Comparison of ENCODE assay signal across 21 mouse cellular contexts in genomic region chr2:37883214-37883613, GRCm38 (mm10).
DNase-seq lines count a peak whose midpoint lies in the region; ATAC-seq and TF ChIP-seq lines count a peak whose summit lies in the region.
"Had no signal": no experiment of that assay in that cellular context is flagged by ENCODE, and none has a peak within 500 bp of the region (broad histone marks: within the 10 kb centered on the region; RNA-seq: fewer than 3 reads in every experiment).

No protein-coding gene starts in this region.

- no peak for TF ChIP-seq CTCF in brain, embryonic 14.5 days (IDR thresholded peaks at IDR 0.05; ENCODE audit: borderline replicate concordance, extremely low read depth, insufficient read depth, insufficient read length)

- WGBS in hindbrain, embryonic 11.5 days: 62% methylated on average over 3 of the region's 3 CpGs
- 78% methylated on average over 3 of the region's 3 CpGs for WGBS in hindbrain, embryonic 10.5 days
- WGBS in midbrain, embryonic 13.5 days: 40% methylated on average over 3 of the region's 3 CpGs
- WGBS in midbrain, embryonic 10.5 days: 80% methylated on average over 3 of the region's 3 CpGs
- 39% methylated on average over 3 of the region's 3 CpGs for WGBS in midbrain, embryonic 15.5 days

- H3K36me3 ChIP-seq in hindbrain, embryonic 11.5 days (ENCODE audit: control insufficient read depth, insufficient read depth, low read length): no peaks in the 10 kb centered on the region
- no peaks in the 10 kb centered on the region for H3K36me3 ChIP-seq in hindbrain, embryonic 10.5 days
- no peaks in the 10 kb centered on the region for H3K36me3 ChIP-seq in midbrain, embryonic 13.5 days
- H3K36me3 ChIP-seq in midbrain, embryonic 10.5 days: no peaks in the 10 kb centered on the region
- no peaks in the 10 kb centered on the region for H3K36me3 ChIP-seq in midbrain, embryonic 15.5 days (replicated peaks)
- H3K36me3 ChIP-seq: embryonic facial prominence, embryonic 10.5 days; forebrain, embryonic 15.5 days; heart, embryonic 10.5 days had no signal

- 0 out of 2 replicates have a peak, but pooled peaks cover 2% of the 10 kb centered on the region for H3K4me1 ChIP-seq in hindbrain, embryonic 11.5 days (replicated peaks; ENCODE audit: control insufficient read depth, insufficient read depth, low read length)
- peaks cover 19% of the 10 kb centered on the region for H3K4me1 ChIP-seq in hindbrain, embryonic 10.5 days (replicated peaks)
- H3K4me1 ChIP-seq in midbrain, embryonic 13.5 days (replicated peaks): peaks cover 35% of the 10 kb centered on the region
- H3K4me1 ChIP-seq in midbrain, embryonic 10.5 days: peaks cover 15% of the 10 kb centered on the region; the same call in 1 of the 2 replicates
- H3K4me1 ChIP-seq in midbrain, embryonic 15.5 days: peaks cover 16% of the 10 kb centered on the region

- H3K4me2 ChIP-seq in hindbrain, embryonic 11.5 days (replicated peaks; ENCODE audit: low read depth, low read length): no peak overlapping the region
- no peak overlapping the region for H3K4me2 ChIP-seq in midbrain, embryonic 13.5 days (replicated peaks)
- no peak overlapping the region for H3K4me2 ChIP-seq in midbrain, embryonic 15.5 days
- H3K4me2 ChIP-seq: forebrain, embryonic 15.5 days had no signal

- DNase-seq in hindbrain, embryonic 11.5 days (ENCODE audit: low spot score): no peak
- DNase-seq in hindbrain, embryonic 10.5 days (ENCODE audit: low spot score): no peak
- no peak for DNase-seq in midbrain, embryonic 10.5 days (ENCODE audit: low spot score)
- peak; percentile 37 for DNase-seq in brain, embryonic 14.5 days (ENCODE audit: low read depth)
- DNase-seq in urinary bladder, postnatal 25 days (ENCODE audit: low spot score): no peak
- DNase-seq: adrenal gland, adult 2 months; adrenal gland, postnatal 25 days; cerebellum, adult 2 months; cerebellum, postnatal 10 days; gastrocnemius, postnatal 36 days; heart, adult 18-20 months; heart, postnatal 10 days had no signal

- TF ChIP-seq POLR2A in brain, embryonic 14.5 days (IDR thresholded peaks at IDR 0.05; ENCODE audit: borderline replicate concordance, extremely low read depth, insufficient read depth, insufficient read length, poor library complexity, severe bottlenecking): no peak

- no peaks in the 10 kb centered on the region for H3K9me3 ChIP-seq in hindbrain, embryonic 11.5 days (ENCODE audit: control insufficient read depth, low read length)
- H3K9me3 ChIP-seq in hindbrain, embryonic 10.5 days: no peaks in the 10 kb centered on the region
- H3K9me3 ChIP-seq in midbrain, embryonic 13.5 days: no peaks in the 10 kb centered on the region
- no peaks in the 10 kb centered on the region for H3K9me3 ChIP-seq in midbrain, embryonic 10.5 days (replicated peaks)
- H3K9me3 ChIP-seq in midbrain, embryonic 15.5 days: no peaks in the 10 kb centered on the region
- H3K9me3 ChIP-seq: embryonic facial prominence, embryonic 10.5 days; forebrain, embryonic 15.5 days; heart, embryonic 10.5 days had no signal

- H3K4me3 ChIP-seq in hindbrain, embryonic 11.5 days (ENCODE audit: low read depth, low read length): no peak overlapping the region
- no peak overlapping the region for H3K4me3 ChIP-seq in hindbrain, embryonic 10.5 days
- H3K4me3 ChIP-seq in midbrain, embryonic 13.5 days (replicated peaks): no peak overlapping the region
- no peak overlapping the region for H3K4me3 ChIP-seq in midbrain, embryonic 10.5 days
- H3K4me3 ChIP-seq in midbrain, embryonic 15.5 days: no peak overlapping the region
- H3K4me3 ChIP-seq: embryonic facial prominence, embryonic 10.5 days; forebrain, embryonic 15.5 days; heart, embryonic 10.5 days had no signal

- no peaks in the 10 kb centered on the region for H3K27me3 ChIP-seq in hindbrain, embryonic 11.5 days (ENCODE audit: control insufficient read depth, insufficient read depth, low read length)
- H3K27me3 ChIP-seq in hindbrain, embryonic 10.5 days (ENCODE audit: insufficient read depth, poor library complexity, severe bottlenecking): no peaks in the 10 kb centered on the region
- no peaks in the 10 kb centered on the region for H3K27me3 ChIP-seq in midbrain, embryonic 13.5 days
- H3K27me3 ChIP-seq in midbrain, embryonic 10.5 days (ENCODE audit: low read depth, poor library complexity, severe bottlenecking): no peaks in the 10 kb centered on the region
- H3K27me3 ChIP-seq in midbrain, embryonic 15.5 days (replicated peaks): no peaks in the 10 kb centered on the region
- H3K27me3 ChIP-seq: CH12.LX; forebrain, embryonic 15.5 days; Patski had no signal

- peak; percentile 59 for ATAC-seq in hindbrain, embryonic 11.5 days (ENCODE audit: low FRiP score)
- peak; percentile 68; the same call in 1 of the 2 replicates for ATAC-seq in midbrain, embryonic 13.5 days
- peak; percentile 38; the same call in 1 of the 2 replicates for ATAC-seq in midbrain, embryonic 15.5 days (replicated peaks)
- ATAC-seq: activated CD4-positive, CD25-positive, alpha-beta regulatory T cell, adult 4 months; forebrain, embryonic 15.5 days; inflammation-experienced regulatory T-cells, adult 6 months; Patski had no signal

- no peak overlapping the region for H3K27ac ChIP-seq in hindbrain, embryonic 11.5 days (ENCODE audit: low read depth, low read length)
- H3K27ac ChIP-seq in hindbrain, embryonic 10.5 days: no peak overlapping the region
- H3K27ac ChIP-seq in midbrain, embryonic 13.5 days: peak overlapping the region; percentile 68
- H3K27ac ChIP-seq in midbrain, embryonic 10.5 days (replicated peaks): no peak overlapping the region
- 0 out of 2 replicates have a peak overlapping the region, but pooled peaks have one; percentile 45 for H3K27ac ChIP-seq in midbrain, embryonic 15.5 days
- H3K27ac ChIP-seq: embryonic facial prominence, embryonic 10.5 days; forebrain, embryonic 15.5 days; heart, embryonic 10.5 days had no signal

- H3K9ac ChIP-seq in hindbrain, embryonic 11.5 days (ENCODE audit: low read depth, low read length): no peak overlapping the region
- no peak overlapping the region for H3K9ac ChIP-seq in midbrain, embryonic 13.5 days (replicated peaks)
- H3K9ac ChIP-seq in midbrain, embryonic 15.5 days: no peak overlapping the region
- H3K9ac ChIP-seq: forebrain, embryonic 15.5 days had no signal

Comparison
In these comparisons a context has a peak if more than half of its experiments do, and no peak if none do; other contexts are left out.
1. H3K27ac ChIP-seq: peak in midbrain, embryonic 13.5 days (single experiment) and midbrain, embryonic 15.5 days (single experiment); none in hindbrain, embryonic 11.5 days (single experiment), hindbrain, embryonic 10.5 days (single experiment) and midbrain, embryonic 10.5 days (single experiment).
2. Peak in every context shown above with its lines, with median percentiles within 50 percentile points of each other: ATAC-seq.